Mouse (Mus musculus) layer of hippocampus, postnatal 25 days (tissue): Measurements from ENCODE around the gene Osbpl10. TPM values are rescaled to one million over a fixed set of nuclear protein-coding genes. Genes with fewer than 3 reads are reported as not detected.
A peak's percentile ranks its signal among the peaks of the same experiment; 100 is the strongest.

Experiments used
- DNase-seq, 2 experiments: peaks; one replicate each; pipeline ENCODE4 v3.0.0; 2022; ENCODE audit warnings: mixed read lengths in 2 of 2, low spot score in 1 of 2; ENCODE audit errors: extremely low spot score in 1 of 2
- total RNA-seq, 2 experiments: library from RNA; stranded (reverse); gene quantifications; 2 replicates each; pipeline ENCODE4 v1.2.3; 2021

Osbpl10 gene
- total RNA-seq, 2 experiments from 2014 or later: 20.0 to 20.9 TPM

DNA sequence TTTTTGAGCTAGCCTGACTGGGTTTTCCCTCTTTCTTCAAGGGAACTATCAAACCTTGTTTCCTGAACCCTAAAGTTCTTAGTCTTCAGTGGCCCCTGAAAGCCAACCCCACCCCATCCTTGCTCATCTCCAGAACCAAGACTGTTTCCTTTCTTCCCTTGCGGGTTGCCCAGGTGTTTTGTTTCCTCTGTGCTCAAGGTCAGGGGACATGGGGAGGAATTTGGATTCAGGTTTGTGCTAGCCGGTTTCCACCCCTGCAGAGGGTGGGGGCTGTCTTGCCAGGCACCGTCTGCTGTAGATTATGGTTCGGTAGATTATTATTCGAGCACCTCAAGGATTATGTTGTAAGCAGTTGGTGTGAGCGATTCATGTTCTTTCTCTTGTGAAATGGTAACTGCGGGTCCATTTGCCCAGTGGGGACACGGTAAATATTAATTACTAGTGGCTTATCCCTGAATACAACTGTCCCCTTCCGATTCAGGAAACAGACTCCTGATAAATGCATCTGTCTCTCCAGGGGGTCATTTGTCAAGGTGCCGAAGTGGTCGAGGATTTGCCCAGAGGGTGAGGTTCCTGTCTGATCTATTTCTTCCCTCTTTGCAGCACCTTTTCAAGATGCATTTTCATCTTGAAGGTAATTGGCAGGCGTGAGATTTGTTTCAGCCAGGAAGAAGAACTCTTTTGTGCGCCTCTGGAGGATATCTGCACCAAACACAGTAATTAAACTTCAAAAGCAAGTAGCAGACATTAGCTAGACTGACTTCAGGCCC is 169.4 kb downstream of the Osbpl10 start:
- DNase-seq: no peak

DNA sequence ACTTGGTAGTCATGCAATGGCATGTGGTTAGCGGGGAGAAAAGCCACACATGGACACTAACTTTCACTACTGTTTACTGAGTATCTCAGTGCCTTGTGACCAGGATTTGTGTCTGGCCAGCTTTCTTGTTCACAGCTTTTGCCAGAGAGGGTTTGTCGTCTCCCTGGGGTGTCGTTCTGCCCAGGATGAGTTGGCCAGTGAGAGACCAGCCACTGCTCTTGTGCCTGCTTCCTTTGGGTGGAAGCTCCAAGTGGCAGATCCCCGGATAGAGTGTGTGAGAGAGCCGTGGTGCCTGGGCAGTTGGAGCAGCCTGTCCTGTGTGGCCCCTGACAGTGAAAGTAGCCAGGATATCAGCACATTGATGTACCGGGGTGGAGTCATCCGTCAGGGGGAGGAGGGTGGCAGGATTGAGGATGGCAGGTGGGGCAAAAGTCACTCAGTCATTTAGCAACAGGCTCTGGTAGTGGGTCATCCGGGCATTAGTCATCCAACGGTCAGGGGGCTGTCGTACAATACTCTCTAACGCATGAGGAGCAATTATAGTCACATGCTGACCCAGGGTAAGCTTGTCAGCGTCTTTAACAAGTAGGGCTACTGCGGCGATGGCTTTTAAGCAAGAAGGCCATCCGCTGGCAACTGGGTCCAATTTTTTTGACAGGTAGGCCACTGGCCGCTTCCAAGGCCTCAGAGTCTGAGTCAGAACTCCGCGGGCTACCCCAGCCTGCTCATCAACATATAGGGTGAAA is 170.8 kb downstream of the Osbpl10 start:
- DNase-seq: no peak

DNA sequence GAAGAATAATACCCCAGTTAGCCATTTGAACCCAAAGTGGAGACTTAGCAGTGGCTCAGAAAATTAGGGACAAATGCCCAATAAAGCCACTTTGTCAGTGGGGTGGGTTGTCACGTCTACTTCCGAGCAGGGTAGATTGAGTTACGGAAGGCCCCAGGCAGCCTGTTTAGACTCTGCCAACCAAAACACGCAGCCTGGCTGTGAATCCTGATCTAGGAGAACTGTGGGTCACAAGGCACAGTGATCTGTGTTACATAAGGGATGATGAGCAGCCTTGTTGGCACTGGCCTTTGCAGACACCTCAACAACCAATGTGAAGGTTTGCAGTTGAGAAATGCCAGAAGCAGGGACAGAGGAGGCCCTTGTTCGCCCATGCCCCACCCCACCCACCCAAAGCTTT is 183.2 kb downstream of the Osbpl10 start:
- no peak for DNase-seq

DNA sequence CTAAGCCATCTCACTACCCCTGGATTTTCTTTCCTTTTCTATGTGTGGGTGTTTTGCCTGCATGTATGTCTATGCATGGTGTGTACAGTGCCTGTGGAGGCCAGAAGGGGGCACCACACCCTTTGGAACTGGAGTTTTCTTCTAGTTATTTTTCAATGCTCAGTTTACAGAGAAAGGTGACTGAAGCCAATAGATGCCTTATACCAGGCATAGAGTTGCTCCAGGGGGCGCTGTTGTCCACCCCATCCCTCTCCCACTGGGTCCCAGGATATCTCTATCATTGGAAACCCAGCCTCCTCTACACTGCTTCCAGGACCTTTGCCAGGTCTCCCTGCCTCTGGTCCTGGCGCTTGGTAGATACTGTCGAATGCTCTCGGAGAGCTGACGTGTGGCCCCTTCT is 184.7 kb downstream of the Osbpl10 start:
- peak; percentile 19 to 58 for DNase-seq

DNA sequence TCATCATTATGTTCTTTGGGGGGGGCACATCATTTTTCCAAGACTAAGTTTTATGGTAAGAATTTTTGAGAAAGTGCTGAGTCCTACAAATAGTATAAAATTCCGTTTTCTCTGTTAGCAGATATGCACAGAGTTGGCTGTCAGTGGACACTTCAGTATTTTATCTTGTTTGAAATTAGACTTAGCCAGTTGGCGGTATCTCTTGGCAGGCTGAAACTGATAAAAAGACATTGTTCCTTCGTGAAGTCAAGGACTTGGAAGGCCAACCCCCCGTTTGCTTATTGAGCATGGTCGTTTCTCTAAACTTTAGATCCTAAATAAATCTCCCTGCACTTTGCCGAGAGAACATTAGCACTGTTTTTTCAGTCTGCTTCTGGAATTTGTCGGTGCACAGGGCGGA is 185.3 kb downstream of the Osbpl10 start:
- DNase-seq: no peak

DNA sequence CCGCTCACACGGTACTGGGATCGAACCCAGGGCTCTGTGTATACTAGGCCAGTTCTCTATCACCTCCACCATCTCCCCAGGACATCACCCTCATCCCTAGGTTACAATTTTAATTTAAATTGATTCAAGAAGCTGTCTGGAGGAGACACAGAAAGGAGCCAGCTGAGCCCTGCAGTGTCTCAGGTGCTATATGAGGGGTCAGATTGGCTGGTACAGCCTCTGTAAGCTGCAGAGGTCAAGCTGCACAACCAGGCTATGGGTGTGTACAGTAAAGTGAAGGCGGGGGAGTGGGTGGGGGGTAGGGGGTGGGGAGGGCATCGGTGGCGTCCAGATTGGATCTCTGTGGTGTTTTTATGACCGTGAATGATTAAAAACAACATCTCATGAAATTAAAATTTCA is 186.0 kb downstream of the Osbpl10 start:
- no peak for DNase-seq

DNA sequence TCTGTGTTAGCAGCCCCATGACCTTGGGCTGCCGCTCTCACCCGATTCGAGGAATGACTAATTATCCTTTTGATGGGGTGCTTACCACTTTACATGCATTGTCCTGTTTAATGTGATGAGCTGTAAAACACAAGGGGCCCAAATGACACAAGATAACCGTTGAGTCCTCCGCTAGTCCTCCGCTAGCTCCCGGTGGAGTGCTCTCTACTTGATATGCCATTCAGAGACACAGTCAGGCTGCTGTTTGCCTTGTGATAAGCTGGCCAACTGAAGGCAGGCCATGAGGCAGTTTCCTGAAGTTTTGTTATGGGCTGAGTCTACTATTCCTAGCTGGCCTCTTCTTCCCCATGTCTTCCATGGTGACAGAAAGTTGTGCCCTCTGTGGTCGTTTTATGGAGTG is 187.6 kb downstream of the Osbpl10 start:
- DNase-seq: no peak

DNA sequence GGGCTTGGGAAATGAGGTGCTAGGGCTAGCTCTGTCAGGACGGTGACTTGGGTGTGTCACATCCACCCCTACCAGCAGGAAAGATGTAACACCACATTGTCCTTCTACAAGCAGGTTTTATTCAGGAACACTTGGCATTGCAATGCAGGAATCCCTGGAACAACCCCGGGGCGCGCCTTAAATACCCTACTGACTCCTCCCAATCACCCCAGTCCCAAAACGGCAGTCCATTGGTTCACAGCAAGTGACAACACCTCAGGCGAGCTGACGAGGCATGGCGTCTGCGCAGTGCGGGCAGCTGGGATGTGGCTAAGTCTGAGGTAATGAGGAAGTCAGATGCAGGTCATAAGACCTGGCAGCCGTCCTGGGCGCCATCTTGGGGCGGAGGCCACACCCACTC is 191.2 kb downstream of the Osbpl10 start:
- no peak for DNase-seq

DNA sequence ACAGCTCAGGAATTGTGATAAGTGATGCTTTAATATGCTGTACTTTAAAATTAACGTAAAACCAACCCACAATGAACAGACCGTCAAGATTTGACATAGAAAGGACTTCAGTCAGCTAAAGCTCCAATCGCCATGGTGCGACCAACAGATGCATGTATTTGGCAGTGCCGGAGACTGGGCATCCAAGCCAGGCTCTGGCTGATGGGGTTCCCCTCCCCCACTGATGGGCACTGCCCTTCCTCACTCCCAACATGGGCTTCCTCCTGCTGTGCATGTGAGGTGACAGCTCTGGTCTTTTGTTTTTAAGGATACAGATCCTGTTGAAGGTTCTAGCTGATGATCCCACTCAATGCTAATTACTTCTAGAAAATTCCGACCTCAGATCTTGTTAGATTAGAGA is 193.7 kb downstream of the Osbpl10 start:
- no peak for DNase-seq

DNA sequence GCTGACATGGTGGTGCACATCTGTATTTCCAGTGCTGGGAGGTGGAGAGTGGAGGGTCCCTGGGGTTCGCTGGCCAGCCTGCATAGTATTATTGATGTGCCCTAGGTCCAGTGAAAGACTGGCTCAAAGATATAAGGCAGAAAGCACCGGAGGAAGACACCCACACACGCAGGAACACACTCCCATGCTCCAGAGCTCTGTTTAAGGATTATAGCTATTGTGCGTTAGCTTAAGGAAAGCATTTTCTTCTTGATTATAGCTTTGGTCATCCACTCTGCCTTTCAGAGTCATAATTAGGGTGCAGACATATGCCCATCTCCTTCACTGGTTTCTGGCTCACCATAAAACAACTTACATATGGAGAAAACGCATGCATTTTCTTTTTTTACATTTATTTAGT is 200.8 kb downstream of the Osbpl10 start:
- no peak for DNase-seq

DNA sequence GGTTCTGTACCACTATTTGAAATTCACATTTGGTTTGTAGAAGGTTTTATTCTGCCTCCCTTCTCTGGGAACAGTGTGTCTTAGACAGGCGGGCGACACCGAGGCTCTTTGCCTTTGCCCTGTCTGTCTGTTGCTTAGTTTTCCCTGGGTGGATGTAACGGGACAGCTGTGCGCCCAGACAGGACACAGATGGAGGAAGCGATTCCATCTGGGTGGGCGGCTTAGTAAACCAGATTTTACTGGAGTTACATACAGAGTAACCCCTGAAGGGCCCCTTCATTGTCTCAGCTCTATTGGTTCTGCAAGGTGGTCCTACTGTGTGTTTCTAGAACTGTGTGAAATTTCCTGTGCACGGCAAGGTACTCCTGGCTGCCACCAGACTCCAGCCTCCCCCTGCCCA is 201.6 kb downstream of the Osbpl10 start:
- DNase-seq: peak in 1 of 2 experiments; percentile 33

DNA sequence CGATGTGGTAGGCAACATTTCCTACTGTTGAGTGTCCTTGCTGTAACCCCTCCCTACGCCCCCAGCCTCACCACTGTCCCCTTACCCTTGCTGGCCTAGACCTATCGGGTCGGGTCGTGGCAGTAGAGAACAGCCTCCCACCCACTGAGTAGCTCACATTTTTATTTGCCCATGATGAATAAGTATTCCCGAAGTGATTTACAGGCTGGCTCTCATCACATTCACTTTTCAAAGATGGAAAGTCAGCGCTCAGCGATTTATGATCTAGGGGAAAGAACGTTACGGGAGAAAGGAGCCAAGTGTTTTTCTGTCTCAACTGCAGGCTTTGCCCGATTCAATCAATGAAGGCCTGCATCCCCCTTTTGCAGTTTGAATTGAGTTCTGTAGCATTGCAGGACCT is 208.0 kb downstream of the Osbpl10 start:
- DNase-seq: no peak

DNA sequence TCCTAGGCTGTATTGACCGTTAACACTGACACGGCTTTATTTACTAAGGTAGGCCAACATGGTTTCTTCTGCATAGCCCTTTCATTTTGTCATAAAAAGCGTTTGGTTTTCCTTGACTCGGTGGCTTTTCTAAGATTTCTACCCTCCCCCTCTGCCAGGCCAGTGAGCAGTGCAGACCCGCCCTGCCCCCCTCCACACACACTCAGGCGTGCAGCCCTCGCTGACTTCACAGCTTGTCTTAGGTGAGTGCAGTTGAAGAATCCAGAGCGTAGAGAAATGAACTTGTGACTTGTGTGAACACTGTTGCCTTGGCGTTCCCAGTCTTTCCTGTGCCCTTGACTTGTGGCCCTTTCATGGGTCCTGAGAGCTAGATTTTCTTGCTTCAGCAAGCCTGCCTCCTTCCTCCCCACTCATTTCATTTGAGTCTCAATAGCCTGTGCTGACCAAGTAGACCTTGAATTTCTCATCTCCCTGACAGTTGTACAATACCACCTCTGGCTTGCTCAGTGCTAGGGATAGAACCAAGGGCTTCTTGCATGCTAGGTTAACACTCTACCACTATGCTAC is 212.1 kb downstream of the Osbpl10 start:
- no peak for DNase-seq

DNA sequence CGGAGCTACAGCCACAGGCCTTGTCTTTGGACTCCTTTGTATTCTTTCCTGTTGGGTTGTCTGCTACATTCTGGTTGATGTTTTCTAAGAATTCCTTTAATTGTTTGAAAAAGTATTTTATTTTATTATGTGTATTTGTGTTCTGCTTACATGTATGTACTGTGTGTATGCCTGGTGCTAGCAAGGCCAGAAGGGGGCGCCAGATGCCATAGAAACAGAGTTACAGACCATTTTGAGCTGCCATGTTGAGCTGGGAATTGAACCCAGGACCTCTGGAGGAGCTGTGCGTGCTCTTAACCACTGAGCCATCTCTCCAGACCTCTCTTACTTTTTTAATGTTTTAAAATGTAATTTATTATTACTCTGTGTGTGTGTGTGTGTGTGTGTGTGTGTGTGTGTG is 214.5 kb downstream of the Osbpl10 start:
- no peak for DNase-seq

DNA sequence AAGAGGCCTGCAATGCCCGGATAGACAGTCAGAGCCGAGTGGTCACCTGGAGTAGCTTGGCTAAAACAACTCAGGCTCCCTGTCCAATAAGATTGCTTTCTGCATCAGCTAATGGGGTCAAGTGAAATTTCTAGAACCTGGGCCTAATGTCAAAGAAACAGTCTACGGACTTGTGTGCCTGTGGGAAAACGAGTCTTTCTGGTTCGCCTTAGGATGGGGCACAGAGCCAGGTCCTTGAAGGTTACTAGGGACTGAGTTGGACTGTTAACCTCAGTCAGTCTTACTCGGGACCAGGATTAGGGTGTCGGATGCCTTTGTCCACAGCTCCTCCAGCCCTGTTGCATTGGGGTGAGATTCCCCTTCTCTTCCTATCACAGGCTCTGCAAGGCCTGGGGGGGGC is 218.7 kb downstream of the Osbpl10 start:
- DNase-seq: no peak

DNA sequence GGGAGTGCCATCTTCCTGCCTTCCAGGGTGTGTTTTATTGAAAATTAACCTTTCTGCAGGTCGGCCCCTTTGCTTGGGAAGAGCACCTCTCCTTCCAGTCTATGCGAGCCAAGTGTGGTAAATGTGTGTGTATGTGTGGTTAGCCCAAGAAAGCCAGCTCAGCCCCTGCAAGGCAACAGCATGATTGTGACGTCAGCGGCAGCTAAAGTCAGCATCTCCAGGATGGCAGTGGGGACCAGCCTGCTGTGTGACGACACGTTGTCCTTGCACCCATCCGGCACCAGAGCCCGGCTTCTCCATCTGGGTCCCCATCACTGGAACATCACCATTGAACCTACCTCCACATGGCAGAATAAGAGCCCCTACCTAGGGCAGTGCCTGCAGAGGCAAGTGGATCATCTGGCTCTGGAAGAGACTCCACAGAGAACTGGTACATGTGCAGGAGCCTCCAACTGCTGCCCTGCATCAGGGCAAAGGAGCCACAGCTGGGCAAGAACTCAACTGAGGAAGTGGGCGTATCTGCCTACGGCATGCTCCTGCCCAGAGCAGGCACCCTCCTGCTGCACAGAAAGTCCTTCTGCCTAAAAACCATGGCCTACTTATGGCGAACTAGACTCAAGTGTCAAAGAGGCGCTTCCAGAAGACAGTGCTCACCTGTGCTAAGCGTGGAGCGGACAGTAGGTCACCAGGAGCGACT is 221.9 kb downstream of the Osbpl10 start:
- DNase-seq: no peak

DNA sequence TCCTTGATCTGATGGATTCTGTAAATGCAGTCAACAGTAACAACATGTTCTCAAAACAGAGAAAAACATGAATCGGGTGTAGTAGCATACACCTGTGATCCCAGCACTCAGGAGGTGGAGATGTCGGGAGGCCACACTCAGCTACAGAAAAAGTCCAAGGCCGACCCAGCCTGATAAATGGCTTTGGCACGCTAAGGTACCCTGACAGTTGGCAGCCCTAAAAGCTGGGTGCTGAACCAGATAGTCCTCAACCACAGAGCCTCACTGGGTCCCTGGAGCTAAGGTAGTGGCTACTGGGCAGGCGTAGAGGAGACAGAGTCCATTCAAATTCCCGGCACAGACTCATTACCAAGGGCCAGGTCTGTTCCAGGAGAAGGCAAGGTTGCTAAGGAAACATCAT is 222.9 kb downstream of the Osbpl10 start:
- DNase-seq: no peak

DNA sequence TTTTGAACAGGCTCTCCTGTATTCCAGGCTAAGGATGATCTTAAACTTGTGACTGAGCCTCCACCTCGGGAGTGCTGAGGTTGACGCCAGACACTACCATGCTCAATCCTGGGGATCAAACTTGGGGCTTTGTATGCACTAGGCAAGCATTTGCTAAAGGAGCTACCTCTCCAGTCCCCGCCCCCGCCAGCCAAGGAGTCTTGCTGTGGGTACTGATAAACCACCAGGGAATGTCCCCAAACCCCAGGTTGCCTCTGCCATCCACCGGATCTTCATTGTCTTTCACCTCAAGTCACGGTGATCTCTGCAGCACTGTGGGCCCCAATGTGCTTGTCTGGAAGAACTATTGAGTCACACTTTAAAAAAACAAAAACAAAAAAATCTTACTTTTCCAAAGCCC is 224.8 kb downstream of the Osbpl10 start:
- no peak for DNase-seq

DNA sequence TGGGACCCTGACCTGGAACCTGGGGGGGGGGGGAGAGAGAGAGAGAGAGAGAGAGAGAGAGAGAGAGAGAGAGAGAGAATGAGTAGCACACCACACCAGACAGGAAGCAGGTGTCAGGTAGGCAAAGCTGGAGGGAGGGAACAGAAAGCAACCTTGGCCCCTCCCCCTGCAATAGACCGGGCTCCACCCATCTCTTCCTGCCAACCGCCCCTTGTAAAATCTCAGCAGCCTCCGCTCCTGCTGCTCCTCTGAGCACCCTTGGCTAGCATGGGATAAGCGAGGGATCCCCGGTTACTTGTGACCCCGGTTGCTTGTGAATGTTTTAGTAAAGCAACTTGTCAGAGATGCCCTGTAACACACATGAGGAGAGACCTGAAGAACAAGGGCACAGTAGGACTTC is 227.1 kb downstream of the Osbpl10 start:
- no peak for DNase-seq

DNA sequence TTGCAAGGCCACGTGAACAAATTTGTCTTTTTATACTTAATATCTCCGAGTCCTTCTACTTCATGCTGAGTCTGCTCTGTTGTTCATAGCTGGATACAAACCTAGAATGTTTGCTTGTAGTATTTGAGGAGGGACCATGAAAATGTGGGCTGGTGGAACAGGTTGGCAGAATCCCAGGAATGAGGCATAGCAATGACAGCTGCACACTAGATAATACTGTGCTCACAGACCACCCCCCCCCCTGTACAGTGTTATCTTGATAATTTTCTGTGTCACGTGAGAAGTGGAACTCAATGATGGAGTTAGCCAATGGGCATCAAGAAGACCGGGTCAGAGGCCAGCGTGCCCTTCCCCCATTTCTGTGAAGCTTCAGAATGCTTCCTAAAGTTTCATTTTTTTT is 227.8 kb downstream of the Osbpl10 start:
- no peak for DNase-seq

DNA sequence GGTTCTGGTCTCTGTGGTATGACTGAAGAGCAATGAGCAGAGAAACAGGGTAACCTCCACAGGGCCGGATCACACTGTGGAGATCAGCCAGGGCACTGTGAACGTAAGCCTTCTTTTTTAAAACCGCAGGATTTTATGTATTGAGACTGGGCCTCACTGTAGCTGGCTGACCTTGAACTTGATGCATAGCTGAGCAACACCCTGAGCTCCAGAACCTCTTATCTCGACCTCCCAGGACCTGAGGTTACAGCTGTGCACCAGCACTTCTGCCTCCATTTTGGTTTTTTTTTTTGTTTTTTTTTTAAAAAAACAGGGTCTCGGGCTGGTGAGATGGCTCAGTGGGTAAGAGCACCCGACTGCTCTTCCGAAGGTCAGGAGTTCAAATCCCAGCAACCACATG is 231.4 kb downstream of the Osbpl10 start:
- no peak for DNase-seq
